Mouse (Mus musculus) intestine, postnatal 0 days (tissue): ENCODE measurements around the gene Gpr37l1. TPM values are rescaled to one million over a fixed set of nuclear protein-coding genes. Genes with fewer than 3 reads are reported as not detected.

ENCODE experiments used
- ATAC-seq: fragments of 200-750 bp; cut with Nextera tagmentation; 2 replicates; pipeline ENCODE4 v1.8.0; 2017; ENCODE audit warnings: mild to moderate bottlenecking, moderate TSS enrichment, moderate library complexity
- H3K27ac ChIP-seq: fragments of 300-500 bp; sonication (generic); 2 replicates; pipeline ENCODE4 v1.5.1; 2014; ENCODE audit warnings: mild to moderate bottlenecking, low read depth, low read length, moderate library complexity
- H3K27me3 ChIP-seq: fragments of 300-500 bp; sonication (generic); replicated peaks from 2 replicates; pipeline ENCODE4 v1.6.1; 2014; ENCODE audit warnings: low read length, mixed read lengths; ENCODE audit not compliant: control insufficient read depth, insufficient read depth
- H3K36me3 ChIP-seq: fragments of 300-500 bp; sonication (generic); 2 replicates; pipeline ENCODE4 v1.6.1; 2014; ENCODE audit warnings: mild to moderate bottlenecking, moderate library complexity; ENCODE audit not compliant: control insufficient read depth, insufficient read depth
- H3K4me1 ChIP-seq: fragments of 300-500 bp; sonication (generic); replicated peaks from 2 replicates; pipeline ENCODE4 v1.6.1; 2014; ENCODE audit warnings: antibody characterized with exemption, low read length, mixed read lengths; ENCODE audit not compliant: control insufficient read depth, insufficient read depth
- H3K4me2 ChIP-seq: fragments of 300-500 bp; sonication (generic); replicated peaks from 2 replicates; pipeline ENCODE4 v1.6.1; 2014; ENCODE audit warnings: low read depth, mild to moderate bottlenecking, moderate library complexity
- H3K4me3 ChIP-seq: fragments of 300-500 bp; sonication (generic); 2 replicates; pipeline ENCODE4 v1.5.1; 2014; ENCODE audit warnings: low read depth, low read length
- H3K9ac ChIP-seq: fragments of 300-500 bp; sonication (generic); 2 replicates; pipeline ENCODE4 v1.6.1; 2014; ENCODE audit warnings: mild to moderate bottlenecking, low read depth, low read length
- H3K9me3 ChIP-seq: fragments of 300-500 bp; sonication (generic); 2 replicates; pipeline ENCODE4 v1.6.1; 2016; ENCODE audit warnings: mixed run types; ENCODE audit not compliant: control insufficient read depth
- CTCF ChIP-seq: sonication (generic); IDR thresholded peaks from 2 replicates; pipeline ENCODE4 v1.5.1; 2016; ENCODE audit warnings: low read depth, mild to moderate bottlenecking, control low read depth, antibody characterized with exemption, moderate library complexity
- WGBS: fragments of 180-500 bp; shearing (Covaris S2); extraction: QIAGEN DNeasy Blood & Tissue Kit; methylation state at CpG from one replicate; pipeline ENCODE4 v1.1.7; 2014; 5-methylcytosine and 5-hydroxymethylcytosine counted together
- polyA plus RNA-seq: library from polyadenylated mRNA; unstranded; fragments of >200 nt; fragmentation: Nextera tagmentation; extraction: Ambion mirVana; gene quantifications from 2 replicates; pipeline ENCODE4 v1.2.1, GENCODE M21; 2015

Gpr37l1 gene
- polyA plus RNA-seq, 1 experiment from 2014 or later = 2.0 TPM

GRCm38 (mm10) chr1:135131034-135131433, 36.4 kb downstream of the Gpr37l1 start:
- Histone ChIP-seq H3K27ac (no peak overlapping the region), H3K4me2 (no peak overlapping the region), H3K4me3 (no peak overlapping the region), H3K9me3 (no peaks in the 10 kb centered on the region), H3K9ac (no peak overlapping the region), H3K4me1 (no peaks in the 10 kb centered on the region), H3K36me3 (no peaks in the 10 kb centered on the region), H3K27me3 (peaks cover 8% of the 10 kb centered on the region; the same call in 1 of the 2 replicates)
- 29% methylated on average over 6 of the region's 6 CpGs for WGBS
- no peak for ATAC-seq
- no peak for TF ChIP-seq CTCF

- no peaks in the 10 kb centered on the region for H3K36me3 ChIP-seq
- ATAC-seq = no peak
- no peaks in the 10 kb centered on the region for H3K9me3 ChIP-seq
- no peak for TF ChIP-seq CTCF
- H3K27ac ChIP-seq = no peak overlapping the region
- H3K4me2 ChIP-seq = no peak overlapping the region
- no peaks in the 10 kb centered on the region for H3K4me1 ChIP-seq
- peaks cover 8% of the 10 kb centered on the region; the same call in 1 of the 2 replicates for H3K27me3 ChIP-seq
- no peak overlapping the region for H3K9ac ChIP-seq
- 69% methylated on average over 2 of the region's 2 CpGs for WGBS
- no peak overlapping the region for H3K4me3 ChIP-seq
Observed at GRCm38 (mm10) chr1:135130376-135131018, 37.0 kb downstream of the Gpr37l1 start.

GRCm38 (mm10) chr1:135129543-135130183, 37.8 kb downstream of the Gpr37l1 start:
- TF ChIP-seq CTCF = no peak
- Histone ChIP-seq H3K4me3 (no peak overlapping the region), H3K9me3 (no peaks in the 10 kb centered on the region), H3K27ac (no peak overlapping the region), H3K27me3 (peaks cover 8% of the 10 kb centered on the region; the same call in 1 of the 2 replicates), H3K9ac (no peak overlapping the region), H3K4me2 (no peak overlapping the region), H3K4me1 (no peaks in the 10 kb centered on the region), H3K36me3 (no peaks in the 10 kb centered on the region)
- 81% methylated on average over 9 of the region's 9 CpGs for WGBS
- no peak for ATAC-seq

GRCm38 (mm10) chr1:135128986-135129385, 38.5 kb downstream of the Gpr37l1 start:
- WGBS = 48% methylated on average over 9 of the region's 9 CpGs
- no peaks in the 10 kb centered on the region for H3K36me3 ChIP-seq
- no peak overlapping the region for H3K27ac ChIP-seq
- H3K27me3 ChIP-seq = peaks cover 8% of the 10 kb centered on the region; the same call in 1 of the 2 replicates
- no peak overlapping the region for H3K4me2 ChIP-seq
- H3K9ac ChIP-seq = no peak overlapping the region
- H3K9me3 ChIP-seq = no peaks in the 10 kb centered on the region
- no peak overlapping the region for H3K4me3 ChIP-seq
- no peak for TF ChIP-seq CTCF
- no peak for ATAC-seq
- no peaks in the 10 kb centered on the region for H3K4me1 ChIP-seq

GRCm38 (mm10) chr1:135128011-135128441, 39.5 kb downstream of the Gpr37l1 start:
- ATAC-seq = no peak
- Histone ChIP-seq H3K27ac (no peak overlapping the region), H3K27me3 (peaks cover 8% of the 10 kb centered on the region; the same call in 1 of the 2 replicates), H3K9ac (0 out of 2 replicates have a peak overlapping the region, but pooled peaks have one; percentile 17), H3K4me1 (no peaks in the 10 kb centered on the region), H3K4me3 (no peak overlapping the region), H3K4me2 (no peak overlapping the region), H3K36me3 (no peaks in the 10 kb centered on the region), H3K9me3 (no peaks in the 10 kb centered on the region)
- 56% methylated on average over 6 of the region's 6 CpGs for WGBS
- TF ChIP-seq CTCF = no peak

- H3K4me2 ChIP-seq = no peak overlapping the region
- H3K4me1 ChIP-seq = no peaks in the 10 kb centered on the region
- H3K9me3 ChIP-seq = no peaks in the 10 kb centered on the region
- no peak for TF ChIP-seq CTCF
- ATAC-seq = no peak
- no peak overlapping the region for H3K9ac ChIP-seq
- WGBS = 47% methylated on average over 4 of the region's 4 CpGs
- no peak overlapping the region for H3K27ac ChIP-seq
- no peaks in the 10 kb centered on the region for H3K36me3 ChIP-seq
- H3K27me3 ChIP-seq = peaks cover 8% of the 10 kb centered on the region; the same call in 1 of the 2 replicates
- no peak overlapping the region for H3K4me3 ChIP-seq
Observed at GRCm38 (mm10) chr1:135126443-135127027, 40.9 kb downstream of the Gpr37l1 start.
